Comparison of ENCODE assay signal across 1 mouse cellular context in the genomic region with DNA sequence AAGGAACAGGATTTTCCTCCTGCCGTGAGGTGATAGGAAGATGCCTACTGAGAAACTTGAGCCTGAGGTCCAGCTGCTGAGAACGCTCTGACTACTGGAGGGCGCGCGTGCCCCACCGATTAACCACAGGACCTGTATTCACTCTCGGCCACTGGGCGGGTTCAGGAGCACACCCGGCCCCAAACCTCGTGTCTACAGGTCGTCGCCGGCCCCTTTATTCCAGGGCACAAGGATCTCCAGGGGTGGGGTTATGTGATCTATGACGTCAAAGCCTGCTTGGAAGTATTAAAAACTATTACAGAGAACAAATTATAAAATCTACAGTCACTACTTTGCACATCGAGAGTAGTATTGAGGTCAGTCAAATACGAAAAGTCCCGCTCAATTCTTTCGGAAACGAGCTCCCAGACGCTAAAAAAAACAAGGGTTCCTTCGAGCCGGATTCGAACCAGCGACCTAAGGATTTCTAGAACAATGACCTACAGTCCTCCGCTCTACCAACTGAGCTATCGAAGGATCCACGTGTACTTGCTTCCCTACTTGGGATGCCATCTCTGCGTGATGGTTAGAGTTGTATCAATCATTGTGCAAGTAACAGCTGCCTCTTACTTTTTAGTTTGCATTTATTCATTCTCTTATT.
A peak's percentile ranks its signal among the peaks of the same experiment; 100 is the strongest.
TF ChIP-seq lines count a peak whose summit lies in the region.

No protein-coding gene starts in this region.

TF ChIP-seq in CH12.LX, 34 proteins besides CTCF, POLR2A, EP300 and RAD21:
- TF ChIP-seq MAX (IDR thresholded peaks at IDR 0.05; ENCODE audit: low read length) = no peak
- TF ChIP-seq TBP (conservative IDR thresholded peaks at IDR 0.05; ENCODE audit: low read depth, low read length) = peak; percentile 100
- no peak for TF ChIP-seq MXI1 (IDR thresholded peaks at IDR 0.05; ENCODE audit: low read depth, low read length)
